Mouse (Mus musculus) E14TG2a.4 (cell line): ENCODE data around the gene Vmac.

Experiments
- CTCF ChIP-seq: conservative IDR thresholded peaks from 2 replicates; pipeline ENCODE4 v1.5.1; 2014; ENCODE audit warnings: low read length
- NANOG ChIP-seq: IDR thresholded peaks from 2 replicates; pipeline ENCODE4 v1.6.1; 2014; ENCODE audit warnings: borderline replicate concordance, low read length, mixed read lengths
- POU5F1 ChIP-seq: IDR thresholded peaks from 2 replicates; pipeline ENCODE4 v1.6.1; 2014; ENCODE audit warnings: low read length, borderline replicate concordance

GRCm38 (mm10) chr17:56753452-56753851, 35.6 kb upstream of the Vmac start:
- TF ChIP-seq CTCF (no peak), POU5F1 (no peak), NANOG (no peak)
